Mouse (Mus musculus) ES-E14 (cell line): ENCODE measurements at regions not wholly inside any gene's neighbourhood (a gene's known extent, or its start where the extent isn't known, plus 50 kb on each side); places are given as distances from the start of the nearest gene placed in this dataset.

Experiments used
- DNase-seq: peaks from one replicate; pipeline ENCODE4 v3.0.0-alpha.2; 2013; ENCODE audit warnings: low read depth, low spot score
- H3K27ac ChIP-seq: 2 replicates; pipeline ENCODE4 v1.5.1; 2012; ENCODE audit warnings: low read depth, mild to moderate bottlenecking, low read length, moderate library complexity, mixed read lengths; ENCODE audit not compliant: poor library complexity, insufficient read depth, severe bottlenecking
- H3K36me3 ChIP-seq: 2 replicates; pipeline ENCODE4 v1.6.1; 2012; ENCODE audit warnings: mild to moderate bottlenecking, low read length, moderate library complexity, mixed read lengths; ENCODE audit not compliant: control insufficient read depth, poor library complexity, insufficient read depth, severe bottlenecking
- H3K4me1 ChIP-seq, 2 experiments: fragments of 150-350 bp in 1 of 2; sonication (generic) in 1 of 2; 2 replicates each; pipeline ENCODE4 v1.6.1; 2012; ENCODE audit warnings: low read length in 2 of 2, mild to moderate bottlenecking in 1 of 2, mixed read lengths in 1 of 2; ENCODE audit not compliant: control insufficient read depth in 2 of 2, insufficient read depth in 2 of 2, poor library complexity in 1 of 2
- H3K4me3 ChIP-seq, 2 experiments: fragments of 150-350 bp in 1 of 2; sonication (generic) in 1 of 2; 2 replicates each; pipeline ENCODE4 v1.5.1; 2012; ENCODE audit warnings: low read length in 2 of 2, low read depth in 1 of 2, mild to moderate bottlenecking in 1 of 2, mixed read lengths in 1 of 2; ENCODE audit not compliant: insufficient read depth in 1 of 2, poor library complexity in 1 of 2, severe bottlenecking in 1 of 2
- H3K9ac ChIP-seq: 2 replicates; pipeline ENCODE4 v1.6.1; 2012; ENCODE audit warnings: low read depth, mild to moderate bottlenecking, low read length, mixed read lengths; ENCODE audit not compliant: poor library complexity, insufficient read depth, severe bottlenecking
- H3K9me3 ChIP-seq: fragments of 150-350 bp; sonication (generic); 2 replicates; pipeline ENCODE4 v1.6.1; 2012; ENCODE audit warnings: low read depth, mild to moderate bottlenecking, low read length; ENCODE audit not compliant: control insufficient read depth, insufficient read depth
- CHD2 ChIP-seq: IDR thresholded peaks from 2 replicates; pipeline ENCODE4 v1.6.1; 2014; ENCODE audit warnings: mild to moderate bottlenecking, low read depth, low read length, inconsistent platforms
- HCFC1 ChIP-seq: IDR thresholded peaks from 2 replicates; pipeline ENCODE4 v1.6.1; 2012; ENCODE audit warnings: low read length, inconsistent platforms, borderline replicate concordance; ENCODE audit not compliant: insufficient read depth
- MAFK ChIP-seq: IDR thresholded peaks from 2 replicates; pipeline ENCODE4 v1.6.1; 2014; ENCODE audit warnings: mild to moderate bottlenecking, low read depth, low read length, inconsistent platforms; ENCODE audit not compliant: insufficient read depth
- ZC3H11A ChIP-seq: IDR thresholded peaks from 2 replicates; pipeline ENCODE4 v1.6.1; 2012; ENCODE audit warnings: low read depth, mild to moderate bottlenecking, inconsistent platforms, low read length, borderline replicate concordance
- ZNF384 ChIP-seq: IDR thresholded peaks from 2 replicates; pipeline ENCODE4 v1.6.1; 2012; ENCODE audit warnings: low read depth, low read length, inconsistent platforms
- in situ Hi-C, 2 experiments: fragments of 600-800 bp; cut with MboI; formaldehyde crosslinking; loops; one replicate each; pipeline ENCODE4 v1.15.1; 2025; ENCODE audit warnings: low sequenced_read_pairs in 2 of 2, inconsistent platforms in 1 of 2; ENCODE audit not compliant: unreplicated experiment in 2 of 2

- in situ Hi-C loops = no loop called here
- no peak for DNase-seq
- no peaks in the 10 kb centered on the region for H3K36me3 ChIP-seq
- H3K9ac ChIP-seq = no peak overlapping the region
- H3K4me3 ChIP-seq = no peak overlapping the region
- H3K9me3 ChIP-seq = no peaks in the 10 kb centered on the region
- H3K27ac ChIP-seq = no peak overlapping the region
- TF ChIP-seq CHD2 (no peak), ZNF384 (no peak), MAFK (no peak), ZC3H11A (no peak), HCFC1 (no peak)
- no peaks in the 10 kb centered on the region for H3K4me1 ChIP-seq
Observed at GRCm38 (mm10) chr13:82413677-82414076, 630.8 kb downstream of the Cetn3 start.

DNA sequence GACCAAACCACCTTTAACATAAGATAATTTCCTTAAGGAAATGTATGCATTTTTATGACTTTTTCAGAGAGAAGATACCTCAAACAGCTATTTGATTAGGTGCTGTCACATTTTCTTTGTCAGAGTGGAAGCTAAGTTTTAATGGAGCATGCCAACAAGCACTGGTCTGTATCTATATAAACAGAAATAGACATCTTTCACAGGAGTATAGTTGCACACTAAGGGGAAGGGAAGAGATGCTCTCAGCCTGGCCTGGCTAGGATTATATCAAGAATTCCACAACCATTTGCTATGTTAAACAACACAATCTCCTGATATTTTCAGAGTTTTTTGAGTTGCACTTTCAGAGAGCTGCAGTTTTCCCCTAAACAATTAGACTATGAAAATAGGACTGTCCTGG, 638.1 kb downstream of the Cetn3 start:
- in situ Hi-C loops = no loop called here
- Histone ChIP-seq H3K4me1 (no peaks in the 10 kb centered on the region), H3K9me3 (no peaks in the 10 kb centered on the region), H3K27ac (no peak overlapping the region), H3K4me3 (no peak overlapping the region), H3K9ac (no peak overlapping the region), H3K36me3 (no peaks in the 10 kb centered on the region)
- no peak for DNase-seq
- TF ChIP-seq ZNF384 (no peak), ZC3H11A (no peak), HCFC1 (no peak), MAFK (no peak), CHD2 (no peak)

DNA sequence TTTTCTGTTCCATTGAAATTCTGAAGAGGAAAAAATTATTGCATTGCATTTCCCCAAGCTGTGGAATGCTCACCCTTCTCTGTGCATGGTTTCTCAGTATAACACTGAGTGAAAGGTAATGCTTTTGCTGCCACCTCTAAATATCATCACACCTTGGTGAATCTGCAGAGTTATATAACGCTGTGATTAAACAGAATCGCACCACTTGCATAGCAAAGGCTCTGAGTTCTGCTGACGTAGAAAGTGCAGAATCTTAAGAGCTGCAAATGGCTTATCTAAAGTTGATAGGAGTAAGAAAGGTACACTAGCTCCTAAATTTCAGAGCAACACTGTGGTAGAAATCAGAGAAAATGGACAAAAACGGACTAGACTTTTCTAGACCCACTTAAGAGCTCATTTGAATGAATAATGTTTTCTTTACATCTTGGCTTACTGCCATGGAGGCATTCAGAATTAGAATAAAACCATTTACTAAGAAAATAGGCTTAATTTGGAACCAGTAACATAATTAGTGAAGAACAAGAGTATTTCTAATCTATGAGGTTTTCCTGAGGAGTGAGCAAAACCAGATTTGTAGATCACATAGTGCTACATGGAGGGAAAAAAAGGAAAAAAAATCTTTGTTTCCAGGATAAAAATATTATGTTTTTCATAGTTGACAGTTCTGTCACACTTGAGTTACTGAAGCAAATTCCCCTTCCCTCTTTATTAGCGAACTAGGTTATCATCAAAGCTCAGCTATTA, 641.2 kb downstream of the Cetn3 start:
- Histone ChIP-seq H3K9ac (no peak overlapping the region), H3K9me3 (no peaks in the 10 kb centered on the region), H3K4me3 (no peak overlapping the region), H3K36me3 (no peaks in the 10 kb centered on the region), H3K4me1 (no peaks in the 10 kb centered on the region), H3K27ac (no peak overlapping the region)
- in situ Hi-C loops = no loop called here
- no peak for DNase-seq
- TF ChIP-seq ZC3H11A (no peak), ZNF384 (no peak), HCFC1 (no peak), CHD2 (no peak), MAFK (no peak)

GRCm38 (mm10) chr13:82424732-82425341, 642.0 kb downstream of the Cetn3 start:
- Histone ChIP-seq H3K27ac (no peak overlapping the region), H3K9ac (no peak overlapping the region), H3K9me3 (no peaks in the 10 kb centered on the region), H3K4me1 (no peaks in the 10 kb centered on the region), H3K4me3 (no peak overlapping the region), H3K36me3 (no peaks in the 10 kb centered on the region)
- in situ Hi-C loops = no loop called here
- no peak for TF ChIP-seq MAFK
- TF ChIP-seq HCFC1 = no peak
- TF ChIP-seq CHD2 = no peak
- TF ChIP-seq ZNF384 = no peak
- no peak for TF ChIP-seq ZC3H11A
- no peak for DNase-seq
